Mouse (Mus musculus) megakaryocyte, embryonic 14.5 days (primary cell): Measurements from ENCODE around the gene Apoe. TPM values are rescaled to one million over a fixed set of nuclear protein-coding genes. Genes with fewer than 3 reads are reported as not detected.

Experiments
- H3K27me3 ChIP-seq: replicated peaks from 2 replicates; pipeline ENCODE3; 2012; ENCODE audit warnings: inconsistent platforms
- H3K36me3 ChIP-seq: replicated peaks from 2 replicates; pipeline ENCODE3; 2012; ENCODE audit warnings: low read length, inconsistent platforms, mixed read lengths
- H3K4me1 ChIP-seq: 2 replicates; pipeline ENCODE4 v1.6.1; 2012; ENCODE audit warnings: inconsistent platforms
- H3K4me3 ChIP-seq: replicated peaks from 2 replicates; pipeline ENCODE3; 2012; ENCODE audit warnings: moderate library complexity, mild to moderate bottlenecking, inconsistent platforms
- H3K9me3 ChIP-seq: 2 replicates; pipeline ENCODE4 v1.6.1; 2012; ENCODE audit warnings: inconsistent platforms
- FLI1 ChIP-seq: IDR thresholded peaks from 2 replicates; pipeline ENCODE4 v1.6.1; 2012; ENCODE audit warnings: low read length, inconsistent platforms, mixed read lengths
- GATA1 ChIP-seq: IDR thresholded peaks from 3 replicates; pipeline ENCODE4 v1.6.1; 2012; ENCODE audit warnings: mixed read lengths, low read length, inconsistent platforms, borderline replicate concordance
- polyA plus RNA-seq: library from polyadenylated mRNA; stranded (reverse); fragments of >175 nt; gene quantifications from 2 replicates; pipeline ENCODE4 v1.2.3, GENCODE M21; 2012; ENCODE audit warnings: low replicate concordance; ENCODE audit not compliant: insufficient read depth

Apoe gene
- polyA plus RNA-seq, 1 experiment: 6,452 TPM

DNA sequence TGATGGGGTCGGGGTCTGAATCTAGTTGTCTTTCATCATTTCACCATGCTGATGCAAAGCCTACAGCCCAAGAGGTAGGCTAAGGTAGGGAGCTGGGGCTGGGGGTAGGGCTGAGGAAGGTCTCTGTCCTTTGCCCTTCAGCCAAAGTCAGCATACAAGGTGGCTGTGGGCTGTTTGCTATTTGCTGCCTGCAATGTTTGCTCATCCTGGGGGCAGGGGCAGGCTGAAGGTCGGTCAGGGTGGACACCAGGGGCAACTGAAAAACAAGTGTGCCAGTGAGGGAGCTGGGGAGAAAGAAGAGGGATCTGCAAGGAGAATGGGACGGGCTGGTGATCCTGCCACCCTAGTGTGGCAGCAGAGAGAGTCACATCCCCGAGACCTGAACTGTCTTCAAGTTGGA lies 13.6 kb downstream of the Apoe start:
- Histone ChIP-seq H3K9me3 (no peaks in the 10 kb centered on the region), H3K36me3 (no peaks in the 10 kb centered on the region), H3K4me1 (peaks cover 34% of the 10 kb centered on the region), H3K27me3 (peaks cover 53% of the 10 kb centered on the region), H3K4me3 (no peak overlapping the region)
- TF ChIP-seq GATA1 (no peak), FLI1 (no peak)

DNA sequence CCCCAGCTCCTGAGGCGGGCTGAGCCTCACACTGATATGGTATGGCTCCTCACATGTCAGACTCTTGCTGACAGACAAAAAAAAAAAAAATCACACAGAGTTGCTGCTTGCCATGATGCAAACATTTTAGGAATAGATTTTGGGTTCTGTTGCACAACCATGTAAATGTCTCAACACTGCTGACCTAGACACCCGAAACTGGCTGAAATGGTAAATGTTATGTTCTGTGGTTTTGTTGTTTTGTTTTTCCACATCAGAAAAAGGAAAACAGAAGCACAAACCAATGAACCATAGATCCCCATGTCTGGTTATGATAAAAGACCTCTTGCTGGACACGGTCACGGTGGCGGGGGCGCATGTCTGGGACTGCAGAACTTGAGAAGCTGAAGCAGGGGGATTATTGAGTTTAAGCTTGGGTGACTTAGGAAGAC lies 15.2 kb downstream of the Apoe start:
- H3K36me3 ChIP-seq: no peaks in the 10 kb centered on the region
- peaks cover 32% of the 10 kb centered on the region for H3K4me1 ChIP-seq
- H3K4me3 ChIP-seq: no peak overlapping the region
- H3K27me3 ChIP-seq: peaks cover 44% of the 10 kb centered on the region
- H3K9me3 ChIP-seq: no peaks in the 10 kb centered on the region
- TF ChIP-seq GATA1 (no peak), FLI1 (no peak)

DNA sequence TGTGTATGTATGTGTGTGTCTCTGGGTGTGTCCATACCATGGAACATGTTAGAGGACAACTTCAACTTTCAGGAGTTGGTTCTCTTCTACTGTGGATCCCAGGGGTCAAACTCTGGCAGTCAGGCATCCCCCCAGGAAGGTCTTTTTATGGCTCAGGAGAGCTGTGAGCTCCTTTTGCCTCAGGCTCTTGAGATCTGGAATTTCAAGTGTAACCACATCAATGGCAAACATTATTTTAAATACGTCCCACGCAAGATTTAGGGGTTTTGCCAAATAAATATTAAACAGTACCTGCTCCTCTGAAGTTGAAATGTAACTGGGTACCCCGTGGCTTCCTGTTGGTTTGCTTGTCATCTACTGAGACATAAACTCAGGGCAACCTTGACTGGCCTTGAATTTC lies 16.0 kb downstream of the Apoe start:
- no peak overlapping the region for H3K4me3 ChIP-seq
- peaks cover 46% of the 10 kb centered on the region for H3K27me3 ChIP-seq
- H3K36me3 ChIP-seq: no peaks in the 10 kb centered on the region
- H3K9me3 ChIP-seq: no peaks in the 10 kb centered on the region
- no peak for TF ChIP-seq GATA1
- TF ChIP-seq FLI1: no peak
- peaks cover 31% of the 10 kb centered on the region for H3K4me1 ChIP-seq

- Histone ChIP-seq H3K36me3 (no peaks in the 10 kb centered on the region), H3K9me3 (no peaks in the 10 kb centered on the region), H3K27me3 (peaks cover 61% of the 10 kb centered on the region), H3K4me1 (peaks cover 29% of the 10 kb centered on the region), H3K4me3 (no peak within 1 kb of the TSS)
- TF ChIP-seq GATA1 (no peak), FLI1 (no peak)
Measured at GRCm38 (mm10) chr7:19681202-19681694, 17.7 kb downstream of the Apoe start, which contains the start of the genes Gm44805 and Apoc4. Gene Gm44805 (minus strand): TSS chr7:19681423. Gene Apoc4 (minus strand): TSS chr7:19681479.

DNA sequence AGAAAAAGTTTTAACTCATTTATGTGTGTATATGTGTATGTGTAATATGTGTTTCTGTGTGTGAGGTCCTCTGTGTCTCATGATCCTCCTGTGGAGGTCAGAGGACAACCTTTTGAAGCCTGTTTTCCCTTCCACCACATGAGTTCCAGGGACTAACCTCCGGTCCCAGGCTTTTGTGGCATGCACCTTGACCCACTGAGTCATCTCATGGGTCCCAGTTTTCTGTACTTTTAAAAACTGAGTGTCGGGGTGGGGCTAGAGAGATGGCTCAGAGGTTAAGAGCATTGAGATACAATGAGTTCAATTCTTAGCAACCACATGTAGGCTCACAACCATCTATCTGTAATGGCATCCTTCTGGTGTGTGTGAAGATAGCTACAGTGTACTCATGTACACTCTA lies 18.3 kb downstream of the Apoe start:
- TF ChIP-seq GATA1 (no peak), FLI1 (no peak)
- Histone ChIP-seq H3K4me3 (no peak overlapping the region), H3K4me1 (peaks cover 34% of the 10 kb centered on the region), H3K36me3 (no peaks in the 10 kb centered on the region), H3K9me3 (no peaks in the 10 kb centered on the region), H3K27me3 (peaks cover 63% of the 10 kb centered on the region)

DNA sequence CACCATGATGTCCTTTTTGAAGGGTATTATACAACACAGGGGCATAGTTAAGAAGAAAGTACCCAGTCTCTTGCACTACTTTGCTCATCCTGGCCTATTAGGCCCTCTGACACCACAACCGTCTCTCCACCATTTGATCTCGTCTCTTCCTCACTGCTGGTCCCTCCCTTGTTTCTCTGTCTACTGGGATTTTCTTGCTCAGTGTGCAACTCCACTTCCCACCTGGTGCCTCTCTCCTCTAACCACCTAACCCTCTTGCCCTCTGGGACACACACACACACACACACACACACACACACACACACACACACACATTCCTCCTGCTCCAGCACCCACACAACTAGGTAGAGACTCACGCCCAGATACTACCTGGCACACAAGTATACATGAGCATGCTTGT lies 20.1 kb downstream of the Apoe start:
- Histone ChIP-seq H3K36me3 (no peaks in the 10 kb centered on the region), H3K4me3 (no peak overlapping the region), H3K27me3 (peaks cover 57% of the 10 kb centered on the region), H3K4me1 (peaks cover 27% of the 10 kb centered on the region), H3K9me3 (no peaks in the 10 kb centered on the region)
- no peak for TF ChIP-seq GATA1
- TF ChIP-seq FLI1: no peak

GRCm38 (mm10) chr7:19677872-19678271 lies 21.1 kb downstream of the Apoe start, which contains the start of gene Apoc2:
Gene Apoc2 (minus strand): TSS chr7:19677941.
- H3K4me1 ChIP-seq: peaks cover 25% of the 10 kb centered on the region
- H3K4me3 ChIP-seq: no peak within 1 kb of the TSS
- TF ChIP-seq FLI1 (no peak), GATA1 (no peak)
- H3K27me3 ChIP-seq: peaks cover 61% of the 10 kb centered on the region
- no peaks in the 10 kb centered on the region for H3K36me3 ChIP-seq
- H3K9me3 ChIP-seq: no peaks in the 10 kb centered on the region

GRCm38 (mm10) chr7:19676662-19677061 lies 22.3 kb downstream of the Apoe start:
- peaks cover 25% of the 10 kb centered on the region for H3K4me1 ChIP-seq
- H3K4me3 ChIP-seq: no peak overlapping the region
- TF ChIP-seq GATA1: no peak
- TF ChIP-seq FLI1: no peak

GRCm38 (mm10) chr7:19675824-19676223 lies 23.2 kb downstream of the Apoe start:
- Histone ChIP-seq H3K27me3 (peaks cover 54% of the 10 kb centered on the region), H3K9me3 (no peaks in the 10 kb centered on the region), H3K4me3 (peak overlapping the region; percentile 4), H3K36me3 (no peaks in the 10 kb centered on the region), H3K4me1 (peaks cover 19% of the 10 kb centered on the region)
- TF ChIP-seq FLI1 (no peak), GATA1 (no peak)

More at GRCm38 (mm10) chr7:19676662-19677061, 22.3 kb downstream of the Apoe start:
- Histone ChIP-seq H3K36me3 (no peaks in the 10 kb centered on the region), H3K27me3 (peaks cover 57% of the 10 kb centered on the region), H3K9me3 (no peaks in the 10 kb centered on the region)

DNA sequence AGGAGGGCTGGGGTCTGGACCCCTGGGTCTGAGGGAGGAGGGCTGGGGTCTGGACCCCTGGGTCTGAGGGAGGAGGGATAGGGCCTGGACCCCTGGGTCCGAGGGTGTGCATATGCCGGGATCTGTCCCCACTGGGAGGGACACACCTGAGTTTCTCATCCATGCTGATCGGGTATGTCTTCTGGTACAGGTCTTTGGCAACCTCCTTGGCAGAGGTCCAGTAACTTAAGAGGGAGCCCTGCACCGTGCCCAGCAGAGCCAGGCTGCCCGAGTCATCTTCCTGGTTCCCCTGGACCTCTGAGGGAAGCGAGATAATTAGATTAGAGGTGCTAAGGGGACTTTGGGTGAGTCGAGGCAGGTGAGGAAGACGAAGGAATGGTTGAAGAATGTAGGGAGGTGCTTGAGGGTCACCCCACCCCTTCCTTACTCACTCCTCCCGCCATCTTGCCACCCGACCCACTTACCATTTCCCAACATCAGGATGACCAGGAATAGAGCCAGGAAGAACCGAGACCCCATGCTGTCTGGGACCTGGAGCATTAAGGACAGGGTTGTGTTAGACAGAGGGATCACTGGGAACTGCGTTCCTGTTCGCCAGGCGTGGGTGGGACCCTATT lies 25.8 kb downstream of the Apoe start:
- Histone ChIP-seq H3K4me1 (peaks cover 32% of the 10 kb centered on the region), H3K4me3 (no peak overlapping the region), H3K9me3 (no peaks in the 10 kb centered on the region), H3K36me3 (no peaks in the 10 kb centered on the region), H3K27me3 (peaks cover 48% of the 10 kb centered on the region)
- no peak for TF ChIP-seq FLI1
- no peak for TF ChIP-seq GATA1
